Mouse (Mus musculus) liver, adult 2 months (tissue): ENCODE measurements at regions not wholly inside any gene's neighbourhood (a gene's known extent, or its start where the extent isn't known, plus 50 kb on each side); places are given as distances from the start of the nearest gene placed in this dataset.

Source experiments
- CTCF ChIP-seq: fragments of 200-500 bp; IDR thresholded peaks from 2 replicates; pipeline ENCODE4 v1.5.1; 2011; ENCODE audit warnings: low read depth, low read length, control low read depth
- POLR2A ChIP-seq: fragments of 200-500 bp; IDR thresholded peaks from 2 replicates; pipeline ENCODE4 v1.6.1; 2011; ENCODE audit warnings: low read length, control low read depth; ENCODE audit not compliant: insufficient read depth; ENCODE audit errors: extremely low read depth

- TF ChIP-seq POLR2A (no peak), CTCF (no peak)
These were observed 413.9 kb upstream of the Atp2b1 start for GRCm38 (mm10) chr10:98500315-98500714.
